Mouse (Mus musculus) cerebellum, adult 2 months (tissue): ENCODE results near the gene Hs3st3b1.

Experiments used
- CTCF ChIP-seq: fragments of 200-500 bp; IDR thresholded peaks from 2 replicates; pipeline ENCODE4 v1.5.1; 2011; ENCODE audit warnings: low read depth, mild to moderate bottlenecking, control low read depth, low read length, moderate library complexity, borderline replicate concordance; ENCODE audit not compliant: insufficient read depth
- POLR2A ChIP-seq: fragments of 200-500 bp; IDR thresholded peaks from 2 replicates; pipeline ENCODE4 v1.6.1; 2011; ENCODE audit warnings: low read length, control low read depth, borderline replicate concordance; ENCODE audit not compliant: insufficient read depth

- TF ChIP-seq POLR2A (no peak), CTCF (no peak)
Observed at GRCm38 (mm10) chr11:63893557-63893956, 28.5 kb downstream of the Hs3st3b1 start.
